Mouse (Mus musculus) brown adipose tissue, adult 24 weeks (tissue): Measurements from ENCODE around the gene Pnp2. TPM values are rescaled to one million over a fixed set of nuclear protein-coding genes. Genes with fewer than 3 reads are reported as not detected.

Experiments used
- polyA plus RNA-seq: library from polyadenylated mRNA; stranded (reverse); fragments of >200 nt; gene quantifications from 2 replicates; pipeline ENCODE4 v1.2.4, GENCODE M21; 2012; ENCODE audit not compliant: missing spikeins, insufficient read depth, insufficient read length

The Pnp2 gene
- polyA plus RNA-seq, 1 experiment: 5.1 TPM

Other genes with a start within 250 kb of the Pnp2 start
- not detected in 2 replicates for gene Olfr748, start 248.6 kb upstream of the Pnp2 start, polyA plus RNA-seq
- gene Olfr749, start 210.9 kb upstream of the Pnp2 start, polyA plus RNA-seq: not detected in 2 replicates
- 11.1 and 15.2 TPM in 2 replicates for gene Ttc5, start 170.5 kb upstream of the Pnp2 start, polyA plus RNA-seq
- gene Ccnb1ip1, start 148.3 kb upstream of the Pnp2 start, polyA plus RNA-seq: not detected in 2 replicates
- gene Parp2, start 148.2 kb upstream of the Pnp2 start, polyA plus RNA-seq: 12.6 and 13.2 TPM in 2 replicates
- 29.1 and 29.6 TPM in 2 replicates for gene Tep1, start 85.4 kb upstream of the Pnp2 start, polyA plus RNA-seq
- gene Klhl33, start 58.5 kb upstream of the Pnp2 start, polyA plus RNA-seq: 0.32 and 1.4 TPM in 2 replicates
- gene Osgep, start 31.1 kb upstream of the Pnp2 start, polyA plus RNA-seq: 59.2 and 66.9 TPM in 2 replicates
- gene Apex1, start 31.0 kb upstream of the Pnp2 start, polyA plus RNA-seq: 31.0 and 35.3 TPM in 2 replicates
- gene Pip4p1, start 25.1 kb upstream of the Pnp2 start, polyA plus RNA-seq: 44.2 and 46.1 TPM in 2 replicates
- 84.3 and 92.4 TPM in 2 replicates for gene Pnp, start 24.9 kb upstream of the Pnp2 start, polyA plus RNA-seq
- 11.9 and 19.3 TPM in 2 replicates for gene Gm49342, start 11.5 kb upstream of the Pnp2 start, polyA plus RNA-seq
- gene Rnase10, start 51.8 kb downstream of the Pnp2 start, polyA plus RNA-seq: 0.91 TPM in 1 of 2 replicates, not detected in the other
- not detected in 2 replicates for gene Rnase9, start 85.9 kb downstream of the Pnp2 start, polyA plus RNA-seq
- not detected in 2 replicates for gene Rnase11, start 94.2 kb downstream of the Pnp2 start, polyA plus RNA-seq
- gene Rnase12, start 101.7 kb downstream of the Pnp2 start, polyA plus RNA-seq: not detected in 2 replicates
- not detected in 2 replicates for gene Olfr750, start 118.4 kb downstream of the Pnp2 start, polyA plus RNA-seq
- gene Rnase4, start 135.1 kb downstream of the Pnp2 start, polyA plus RNA-seq: 69.1 and 78.8 TPM in 2 replicates
- gene Ang, start 135.2 kb downstream of the Pnp2 start, polyA plus RNA-seq: 2.1 and 8.7 TPM in 2 replicates
- gene Eddm3b, start 158.4 kb downstream of the Pnp2 start, polyA plus RNA-seq: not detected in 2 replicates
- gene Rnase6, start 167.9 kb downstream of the Pnp2 start, polyA plus RNA-seq: 1.3 TPM in 1 of 2 replicates, not detected in the other
- not detected in 2 replicates for gene Rnase1, start 190.8 kb downstream of the Pnp2 start, polyA plus RNA-seq
- gene Rnase2b, start 206.3 kb downstream of the Pnp2 start, polyA plus RNA-seq: not detected in 2 replicates
- gene Ang2, start 243.2 kb downstream of the Pnp2 start, polyA plus RNA-seq: not detected in 2 replicates
- not detected in 2 replicates for gene Ear14, start 247.4 kb downstream of the Pnp2 start, polyA plus RNA-seq